ENCODE assay signal across 8 mouse cellular contexts in the genomic region with DNA sequence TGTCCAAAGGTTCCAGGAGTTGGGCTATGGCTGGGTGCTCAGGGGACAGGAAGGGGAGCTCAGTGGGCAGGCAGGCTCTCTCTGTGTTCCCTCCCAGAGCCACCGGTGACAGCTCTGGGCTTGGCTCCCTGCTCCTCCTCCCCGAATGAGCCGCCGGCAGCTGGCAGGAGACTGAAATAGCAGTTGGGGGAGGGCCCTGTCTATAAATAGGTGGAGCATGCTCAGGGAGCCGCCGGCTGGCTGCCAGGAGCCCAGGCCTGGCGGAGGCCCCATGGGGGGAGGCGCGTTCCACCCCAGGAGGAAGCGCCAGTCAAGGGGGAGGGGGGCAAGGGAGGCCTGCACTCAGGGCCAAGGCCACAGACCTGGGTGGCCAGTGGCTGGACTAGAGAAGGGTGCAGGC. TPM values are rescaled to one million over a fixed set of nuclear protein-coding genes. Genes with fewer than 3 reads are reported as not detected.
A peak's percentile ranks its signal among the peaks of the same experiment; 100 is the strongest.
DNase-seq lines count a peak whose midpoint lies in the region; ATAC-seq lines count a peak whose summit lies in the region.

No protein-coding gene starts in this region.

- H3K27me3 ChIP-seq in intestine, embryonic 14.5 days (replicated peaks; ENCODE audit: control insufficient read depth, insufficient read depth, low read length): no peaks in the 10 kb centered on the region

- H3K4me3 ChIP-seq in intestine, embryonic 14.5 days (ENCODE audit: low read depth, low read length): peak overlapping the region; percentile 52

- peak; percentile 97 to 98 for DNase-seq in adrenal gland, adult (ENCODE audit: inconsistent age in 2 of 2, low spot score in 1 of 2)
- DNase-seq in embryo, embryonic 10.5 days (ENCODE audit: low spot score): peak; percentile 85
- DNase-seq in gastrocnemius, postnatal 14 days: peak; percentile 97
- DNase-seq in intestine, embryonic 14.5 days (ENCODE audit: low spot score): peak; percentile 91
- DNase-seq in left cerebral cortex, postnatal 10 days (ENCODE audit: extremely low spot score in 1 of 2, low spot score in 2 of 2): peak; percentile 95 to 97
- DNase-seq in right cerebral cortex, postnatal 10 days (ENCODE audit: low spot score in 2 of 2): peak; percentile 97
- peak; percentile 95 for DNase-seq in urinary bladder, postnatal 14 days (ENCODE audit: low spot score)

- peak overlapping the region; percentile 87 for H3K27ac ChIP-seq in intestine, embryonic 14.5 days (ENCODE audit: low read depth)

- 0% methylated on average over 9 of the region's 10 CpGs for WGBS in intestine, embryonic 14.5 days

- no peaks in the 10 kb centered on the region for H3K9me3 ChIP-seq in intestine, embryonic 14.5 days (ENCODE audit: control insufficient read depth, low read length)

- peaks cover 79% of the 10 kb centered on the region for H3K4me1 ChIP-seq in intestine, embryonic 14.5 days (replicated peaks; ENCODE audit: control insufficient read depth, insufficient read depth, low read length)

- peak overlapping the region; percentile 91 for H3K4me2 ChIP-seq in intestine, embryonic 14.5 days (ENCODE audit: low read length)

- intact Hi-C loops in gastrocnemius, postnatal 14 days (cut with DNase I; ENCODE audit: low total_unique reads): no loop called here
- intact Hi-C loops in left cerebral cortex, postnatal 10 days (cut with DNase I): no loop called here

- H3K9ac ChIP-seq in intestine, embryonic 14.5 days (ENCODE audit: low read length): peak overlapping the region; percentile 41

- ATAC-seq in intestine, embryonic 14.5 days (replicated peaks; ENCODE audit: low FRiP score, low TSS enrichment, low read depth): peak; percentile 75
- ATAC-seq in megakaryocyte progenitor cell, adult 5-6 weeks (replicated peaks; ENCODE audit: poor library complexity): peak; percentile 91

- H3K36me3 ChIP-seq in intestine, embryonic 14.5 days (ENCODE audit: control insufficient read depth, insufficient read depth, low read length): no peaks in the 10 kb centered on the region

RNA-seq across cellular contexts. Expression of a gene that starts 11.2 kb away (rescaled TPM):
- 10 to 100 TPM; 59.5 to 65.6 TPM for total RNA-seq in gastrocnemius, postnatal 14 days (2021)
- 45.4 and 53.2 TPM in 2 replicates for polyA plus RNA-seq in intestine, embryonic 14.5 days (2014; fragmentation: Nextera tagmentation; extraction: Ambion mirVana)
- total RNA-seq in left cerebral cortex, postnatal 10 days (2021): 100 to 1,000 TPM; 190 TPM
- 18.6 and 20.6 TPM in 2 replicates for total RNA-seq in megakaryocyte progenitor cell, adult 5-6 weeks (2015)
- 18.7 and 22.1 TPM in 2 replicates for total RNA-seq in megakaryocyte progenitor cell, adult 5-6 weeks (2017)

RNA-seq across cellular contexts. Expression of a gene that starts 29.4 kb away (rescaled TPM):
- 10 to 100 TPM; 36.1 to 36.2 TPM for total RNA-seq in gastrocnemius, postnatal 14 days (2021)
- 36.0 and 37.4 TPM in 2 replicates for polyA plus RNA-seq in intestine, embryonic 14.5 days (2014; fragmentation: Nextera tagmentation; extraction: Ambion mirVana)
- 10 to 100 TPM; 43.8 to 45.0 TPM for total RNA-seq in left cerebral cortex, postnatal 10 days (2021)
- 106 and 144 TPM in 2 replicates for total RNA-seq in megakaryocyte progenitor cell, adult 5-6 weeks (2015)
- total RNA-seq in megakaryocyte progenitor cell, adult 5-6 weeks (2017): 61.8 and 65.0 TPM in 2 replicates

RNA-seq across cellular contexts. Expression of a gene that starts 29.9 kb away (rescaled TPM):
- total RNA-seq in gastrocnemius, postnatal 14 days (2021): under 1 TPM; 0.11 to 0.47 TPM
- polyA plus RNA-seq in intestine, embryonic 14.5 days (2014; fragmentation: Nextera tagmentation; extraction: Ambion mirVana): 16.5 and 16.6 TPM in 2 replicates
- total RNA-seq in left cerebral cortex, postnatal 10 days (2021): under 1 TPM; 0.83 to 0.99 TPM
- 20.7 and 21.1 TPM in 2 replicates for total RNA-seq in megakaryocyte progenitor cell, adult 5-6 weeks (2015)
- total RNA-seq in megakaryocyte progenitor cell, adult 5-6 weeks (2017): 5.9 and 6.7 TPM in 2 replicates

RNA-seq across cellular contexts. Expression of a gene that starts 33.7 kb away (rescaled TPM):
- total RNA-seq in gastrocnemius, postnatal 14 days (2021): 10 to 100 TPM; 69.9 to 76.0 TPM
- polyA plus RNA-seq in intestine, embryonic 14.5 days (2014; fragmentation: Nextera tagmentation; extraction: Ambion mirVana): 88.4 and 89.9 TPM in 2 replicates
- total RNA-seq in left cerebral cortex, postnatal 10 days (2021): 10 to 100 TPM; 67.6 to 72.3 TPM
- total RNA-seq in megakaryocyte progenitor cell, adult 5-6 weeks (2015): 127 and 133 TPM in 2 replicates
- 67.8 and 79.1 TPM in 2 replicates for total RNA-seq in megakaryocyte progenitor cell, adult 5-6 weeks (2017)

RNA-seq across cellular contexts. Expression of a gene that starts 49.8 kb away (rescaled TPM):
- 10 to 100 TPM; 58.9 to 61.2 TPM for total RNA-seq in gastrocnemius, postnatal 14 days (2021)
- 0.08 and 0.16 TPM in 2 replicates for polyA plus RNA-seq in intestine, embryonic 14.5 days (2014; fragmentation: Nextera tagmentation; extraction: Ambion mirVana)
- total RNA-seq in left cerebral cortex, postnatal 10 days (2021): under 1 TPM; 0.49 to 0.71 TPM
- 1.5 and 2.0 TPM in 2 replicates for total RNA-seq in megakaryocyte progenitor cell, adult 5-6 weeks (2015)
- total RNA-seq in megakaryocyte progenitor cell, adult 5-6 weeks (2017): 0.54 and 0.58 TPM in 2 replicates

Comparison
In these comparisons a context has a peak if more than half of its experiments do, and no peak if none do; other contexts are left out.
1. Peak in every context shown above with its lines: DNase-seq, ATAC-seq, H3K4me3 ChIP-seq and H3K27ac ChIP-seq.